In genomic region chr14:122552761-122553445, GRCm38 (mm10) we compare ENCODE assay signal across 19 mouse cellular contexts.
"Had no signal": no experiment of that assay in that cellular context is flagged by ENCODE, and none has a peak within 500 bp of the region (broad histone marks: within the 10 kb centered on the region; RNA-seq: fewer than 3 reads in every experiment).

No protein-coding gene starts in this region.

- H3K9me3 ChIP-seq: limb, embryonic 12.5 days; limb, embryonic 15.5 days had no signal

- H3K4me2 ChIP-seq: limb, embryonic 12.5 days; limb, embryonic 15.5 days; liver, embryonic 11.5 days; lung, embryonic 14.5 days; midbrain, embryonic 11.5 days had no signal

- H3K4me3 ChIP-seq: layer of hippocampus, adult 2 months; left cerebral cortex, adult 2 months; limb, embryonic 12.5 days; limb, embryonic 15.5 days had no signal

- H3K4me1 ChIP-seq: limb, embryonic 15.5 days had no signal

- H3K27me3 ChIP-seq: limb, embryonic 12.5 days; limb, embryonic 15.5 days had no signal

- H3K9ac ChIP-seq: limb, embryonic 12.5 days; limb, embryonic 15.5 days; liver, embryonic 14.5 days; liver, postnatal 0 days; lung, embryonic 14.5 days had no signal

- DNase-seq: layer of hippocampus, postnatal 36 days; liver, postnatal 0 days; lung, embryonic 14.5 days; lung, postnatal 10 days; lung, postnatal 36 days; midbrain, embryonic 14.5 days; right cerebral cortex, postnatal 25 days; thymus, adult 18-20 months; thymus, postnatal 36 days had no signal

- ATAC-seq: hindbrain, postnatal 0 days; inflammation-experienced regulatory T-cells, adult 6 months; intestine, embryonic 16.5 days; liver, postnatal 0 days had no signal

- H3K27ac ChIP-seq: hindbrain, postnatal 0 days; layer of hippocampus, adult 2 months; left cerebral cortex, adult 2 months; limb, embryonic 12.5 days; limb, embryonic 15.5 days; liver, embryonic 14.5 days had no signal
